Mouse (Mus musculus) lung, postnatal 10 days (tissue): ENCODE measurements around the gene Tradd.
A peak's percentile ranks its signal among the peaks of the same experiment; 100 is the strongest.
"Not testable (repeated sequence)": the region's sequence is repeated elsewhere in the genome, so short reads cannot be mapped to it uniquely, and the experiment has no call there.

ENCODE experiments used
- DNase-seq: peaks from one replicate; pipeline ENCODE4 v3.0.0; 2021

Tradd gene

DNA sequence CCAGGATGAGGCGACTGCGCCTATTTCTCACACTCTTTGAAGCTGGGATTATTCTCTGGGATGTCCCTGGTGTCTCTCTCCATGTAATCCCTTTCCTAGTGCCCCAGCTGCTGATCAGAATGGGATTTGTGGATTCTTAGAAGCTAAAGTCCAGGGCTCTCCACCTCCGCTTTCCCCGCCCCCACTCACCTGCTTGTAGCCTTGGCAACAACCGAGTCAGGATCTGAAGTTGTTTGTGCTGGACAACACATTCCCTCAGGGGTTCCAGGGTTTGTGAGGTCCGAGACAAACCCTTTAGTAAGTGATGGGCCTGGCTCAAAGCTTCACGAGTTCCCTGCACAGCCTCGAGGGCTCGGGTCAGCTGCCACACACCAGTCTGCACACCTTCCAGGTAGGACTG, 30.4 kb upstream of the Tradd start:
- DNase-seq = no peak

DNA sequence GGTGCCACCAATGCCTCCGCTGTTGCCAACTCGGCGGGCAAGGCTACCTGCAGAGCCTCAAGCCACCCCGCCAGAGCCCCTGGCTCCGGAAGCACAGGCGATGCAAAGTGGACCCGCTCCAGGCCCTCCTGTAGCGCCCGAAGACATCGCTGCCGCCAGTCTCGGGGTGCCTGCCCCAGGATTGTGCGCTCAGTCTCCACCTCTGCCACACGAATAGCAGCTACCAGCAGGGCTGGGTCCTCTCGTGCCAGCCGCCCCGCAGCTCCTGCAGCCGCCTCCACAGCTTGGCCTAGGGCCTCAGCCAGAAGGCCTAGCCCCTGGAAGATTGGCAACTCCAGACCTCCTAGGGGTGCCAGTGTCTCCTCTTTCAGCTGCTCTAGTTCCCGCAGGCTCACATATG, 29.0 kb upstream of the Tradd start:
- no peak for DNase-seq

DNA sequence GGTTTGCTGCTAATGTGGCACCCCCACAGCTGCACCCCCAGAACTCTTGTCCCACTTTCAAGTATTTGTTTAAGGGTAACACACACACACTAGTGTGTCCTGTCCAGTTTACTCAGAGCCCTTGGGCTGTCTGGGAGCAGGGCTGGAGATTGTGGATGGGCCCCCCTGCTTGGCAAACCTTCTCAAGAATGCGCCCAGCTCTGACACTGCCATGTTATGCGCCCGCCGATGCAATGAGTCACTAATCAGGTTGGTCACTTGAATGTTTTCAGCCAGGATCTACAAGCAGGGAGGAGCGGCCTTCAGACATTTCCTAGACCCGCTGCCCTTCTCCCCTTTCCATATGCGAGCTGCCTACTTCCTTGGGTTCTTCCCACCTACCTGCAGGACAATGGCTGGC, 28.1 kb upstream of the Tradd start:
- DNase-seq = no peak

DNA sequence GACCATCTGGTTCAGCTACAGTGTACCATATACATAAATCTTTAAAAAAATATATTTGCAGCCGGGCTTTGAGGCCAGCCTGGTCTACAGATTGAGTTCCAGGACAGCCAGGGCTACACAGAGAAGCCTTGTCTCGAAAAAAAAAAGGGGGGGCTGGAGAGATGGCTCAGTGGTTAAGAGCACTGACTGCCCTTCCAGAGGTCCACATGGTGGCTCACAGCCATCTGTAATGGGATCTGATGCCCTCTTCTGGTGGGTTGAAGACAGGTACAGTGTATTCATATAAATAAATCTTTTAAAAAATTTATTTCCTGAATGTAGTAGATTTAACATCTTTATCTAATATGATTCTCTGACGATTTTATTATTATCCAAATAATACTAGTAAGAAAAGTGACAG, 27.4 kb upstream of the Tradd start:
- DNase-seq = not testable (repeated sequence)

DNA sequence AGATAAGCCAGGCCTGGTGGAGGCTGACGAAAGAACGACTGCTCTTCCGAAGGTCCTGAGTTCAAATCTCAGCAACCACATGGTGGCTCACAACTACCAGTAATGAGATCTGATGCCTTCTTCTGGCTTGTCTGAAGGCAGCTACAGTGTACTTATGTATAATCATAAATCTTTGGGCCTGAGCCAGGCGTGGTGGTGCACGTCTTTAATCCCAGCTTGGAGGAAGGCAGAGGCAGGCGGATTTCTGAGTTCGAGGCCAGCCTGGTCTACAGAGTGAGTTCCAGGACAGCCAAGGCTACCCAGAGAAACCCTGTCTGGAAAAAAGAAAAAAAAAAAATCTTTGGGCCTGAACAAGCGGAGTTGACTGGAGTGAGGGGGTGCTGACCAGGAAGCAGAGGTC, 27.0 kb upstream of the Tradd start:
- not testable (repeated sequence) for DNase-seq

DNA sequence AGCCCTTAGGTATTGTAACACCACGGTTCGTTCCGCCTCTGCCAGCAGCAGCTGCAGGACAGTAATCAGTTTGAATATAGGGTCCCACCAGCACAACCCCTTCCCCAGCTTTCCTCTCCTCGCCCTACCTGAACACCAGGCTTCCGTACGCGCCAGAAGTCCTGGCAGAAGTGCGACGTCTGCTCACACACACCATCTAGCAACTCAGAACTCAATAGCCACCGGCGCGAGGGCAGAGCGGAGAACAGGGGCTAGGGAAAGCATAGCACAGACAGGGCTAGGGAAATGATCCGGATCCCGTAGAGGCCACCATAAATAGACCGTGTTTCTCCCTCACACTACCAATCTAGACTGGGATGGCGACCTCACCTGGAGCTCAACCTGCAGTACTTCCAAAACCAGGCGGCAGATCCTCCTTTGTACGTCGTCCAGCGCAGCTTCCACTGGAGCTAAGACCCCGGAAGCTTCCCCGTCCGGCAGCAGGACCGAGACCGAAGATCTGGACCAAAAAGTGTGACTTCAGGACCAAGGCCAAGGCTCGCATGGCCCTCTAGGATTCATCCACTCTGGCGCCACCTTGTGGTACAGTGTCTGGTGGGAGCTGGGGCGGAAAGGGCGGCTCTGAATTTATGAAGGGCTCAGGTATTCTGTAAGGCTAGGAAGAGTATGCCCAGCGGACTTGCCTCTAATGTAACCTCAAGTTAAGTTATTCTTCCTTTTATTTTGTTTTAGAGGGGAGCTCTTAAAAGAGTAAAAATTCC, 26.3 kb upstream of the Tradd start:
- DNase-seq = peak; percentile 96

DNA sequence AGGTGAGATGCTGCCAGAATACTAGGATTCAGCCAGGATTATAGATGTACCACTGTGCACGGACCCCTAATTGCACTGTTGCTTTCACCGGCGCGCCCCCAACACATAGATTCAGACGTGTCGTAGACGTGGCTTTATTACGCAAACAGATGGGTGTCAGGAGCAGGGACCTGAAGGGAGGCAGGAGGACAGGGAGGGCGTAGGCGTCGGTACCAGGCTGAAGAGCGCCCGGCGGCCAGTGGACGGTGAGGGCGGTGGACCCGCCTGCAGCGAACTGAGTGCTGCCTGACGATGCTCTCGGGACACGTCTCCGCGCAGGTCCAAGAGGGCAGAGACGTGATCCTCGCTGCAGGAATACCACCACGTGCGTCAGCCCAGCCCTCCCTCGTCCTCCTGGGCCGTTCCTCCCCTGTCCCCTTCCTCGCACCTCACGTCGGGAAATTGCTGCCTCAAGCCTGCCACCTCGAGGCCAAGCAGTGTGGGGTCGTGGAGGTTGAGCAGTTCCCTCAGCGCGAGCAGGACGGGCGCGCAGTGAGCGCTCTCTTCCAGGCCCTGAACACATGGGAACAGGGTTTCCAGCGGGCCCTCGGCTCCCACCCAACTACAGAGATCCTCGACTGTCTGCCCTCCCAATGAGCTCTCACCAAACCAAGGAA, 25.5 kb upstream of the Tradd start, which contains the start of gene 4931428F04Rik:
Gene 4931428F04Rik, minus strand, starts transcription at position 60 of the 656 bp plus-strand sequence.
- DNase-seq = peak; percentile 80

DNA sequence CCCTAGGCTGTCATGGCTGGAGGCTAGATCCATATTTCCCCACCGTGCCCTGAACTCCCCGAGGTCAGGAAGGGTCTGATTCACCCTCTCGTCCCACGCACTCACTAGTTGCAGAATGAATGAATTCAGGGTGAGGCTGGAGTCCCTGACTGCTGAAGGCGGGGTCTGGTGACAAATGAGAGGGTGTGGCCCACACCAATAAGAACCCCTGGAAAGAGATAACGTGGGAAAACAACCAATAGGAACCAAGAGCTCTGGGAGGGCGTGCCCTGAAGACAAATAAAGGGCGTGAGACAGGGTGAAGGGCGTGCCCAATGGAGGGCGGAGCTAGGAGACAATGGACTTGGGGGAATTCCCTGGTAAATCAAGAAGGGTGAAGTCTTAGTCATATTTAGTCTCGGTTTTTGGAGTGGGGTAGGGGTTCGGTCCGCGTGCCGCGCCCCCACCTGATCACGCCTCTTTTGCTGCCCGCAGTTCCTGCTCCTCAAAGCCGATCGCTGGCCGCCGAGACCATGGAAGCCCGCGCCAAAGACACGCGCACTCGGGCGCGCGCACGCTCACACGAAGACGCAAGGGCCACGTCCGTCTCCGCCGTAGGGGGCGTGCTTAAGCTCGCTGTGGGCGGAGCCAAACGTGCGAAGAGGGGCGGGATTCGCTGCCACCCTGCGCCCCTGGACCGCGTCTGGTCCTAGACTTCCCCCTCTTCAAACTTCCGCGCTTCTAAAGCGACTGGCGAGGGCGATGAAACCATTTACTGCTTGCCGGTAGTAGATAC, 24.7 kb upstream of the Tradd start:
- peak; percentile 97 for DNase-seq

DNA sequence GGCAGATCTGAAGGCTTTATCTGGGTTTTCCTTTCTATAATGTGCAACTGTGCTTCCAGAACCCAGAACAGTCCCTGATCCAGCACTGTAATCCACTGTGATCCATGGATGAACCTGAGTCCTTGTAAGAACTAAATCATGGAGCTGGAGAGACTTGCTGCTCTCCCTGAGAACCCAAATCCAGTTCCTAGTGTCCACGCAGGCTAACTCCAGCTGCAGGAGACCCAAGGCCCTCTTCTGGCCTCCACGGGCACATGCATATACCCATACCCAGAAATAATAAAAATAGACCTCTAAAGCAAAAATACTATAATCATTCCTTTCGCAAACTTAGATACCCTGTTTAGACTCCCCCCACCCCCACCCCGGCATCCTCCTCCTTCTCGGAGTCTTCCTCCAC, 23.8 kb upstream of the Tradd start:
- no peak for DNase-seq

DNA sequence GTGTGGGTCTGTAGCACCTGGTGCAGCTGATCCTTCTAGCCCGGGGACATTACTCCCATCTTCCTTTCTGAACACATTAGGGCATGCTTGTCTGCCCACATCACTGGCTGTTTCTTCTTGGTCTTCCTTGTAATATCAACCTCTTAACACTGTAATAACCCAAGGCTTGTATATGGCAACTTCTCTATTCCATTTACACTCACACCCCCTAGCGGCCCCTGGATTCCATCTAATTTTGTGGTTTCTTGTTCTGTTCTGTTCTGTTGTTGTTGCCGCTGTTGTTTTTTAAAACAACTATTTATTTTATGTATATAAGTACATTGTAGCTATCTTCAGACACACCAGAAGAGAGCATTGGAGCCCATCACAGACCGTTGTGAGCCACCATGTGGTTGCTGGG, 22.5 kb upstream of the Tradd start:
- DNase-seq = no peak

DNA sequence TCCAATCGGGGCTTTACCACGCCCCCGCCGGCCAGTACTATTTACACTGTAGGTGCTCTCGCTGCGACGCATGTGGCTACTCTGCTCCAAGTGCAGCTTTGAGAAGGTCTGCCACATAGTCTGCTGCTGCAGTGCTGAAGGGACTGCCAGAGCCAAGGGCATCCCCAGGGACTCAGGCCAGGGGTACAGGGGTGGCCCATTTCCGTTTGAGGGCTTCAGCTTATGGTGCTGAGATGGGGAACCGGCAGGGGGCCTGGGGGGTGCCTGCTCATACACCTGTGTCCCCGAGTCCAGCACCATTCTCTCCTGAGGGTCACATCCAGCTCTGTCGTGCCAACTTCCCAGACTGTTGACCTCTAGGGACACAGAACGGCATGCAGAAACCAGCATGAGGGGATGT, 21.1 kb upstream of the Tradd start:
- no peak for DNase-seq

DNA sequence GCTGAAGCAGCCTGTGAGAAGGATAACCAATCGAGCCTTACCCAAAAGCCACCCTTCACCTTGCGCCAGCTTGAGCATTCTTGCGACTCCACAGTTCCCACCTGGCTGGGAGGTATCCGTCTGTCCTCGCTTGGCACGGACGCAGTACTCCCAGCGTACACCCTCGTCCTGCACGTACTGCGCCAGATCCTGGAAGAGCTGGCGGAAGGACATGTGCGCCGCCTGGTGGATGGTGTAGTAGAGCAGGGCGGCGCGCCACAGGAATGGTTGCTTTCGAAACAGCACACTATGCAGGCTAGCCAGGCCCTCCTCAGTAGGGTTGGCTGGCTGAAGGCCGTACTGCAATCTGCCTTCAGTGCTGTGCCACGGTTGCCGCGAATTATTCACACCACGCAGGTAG, 18.7 kb upstream of the Tradd start:
- DNase-seq = peak; percentile 75

DNA sequence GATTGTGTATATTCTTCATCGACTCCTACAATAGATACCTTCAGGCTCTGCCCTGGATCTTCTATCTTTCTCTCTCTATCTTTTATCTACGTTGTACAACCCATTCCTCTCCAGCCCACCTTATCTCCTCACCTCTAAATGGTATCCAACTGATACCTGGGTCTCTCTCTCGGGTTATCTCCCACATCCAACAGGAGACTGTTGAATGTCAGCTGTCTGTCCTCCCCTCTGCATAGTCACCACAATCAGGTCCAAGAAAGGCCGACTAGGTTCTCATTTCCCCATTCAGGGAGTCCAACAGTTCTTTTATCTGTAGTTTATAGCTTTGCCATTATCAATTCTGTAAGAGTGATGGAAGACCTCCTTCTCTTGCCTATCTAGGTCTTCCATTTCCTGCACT, 17.8 kb upstream of the Tradd start:
- no peak for DNase-seq

DNA sequence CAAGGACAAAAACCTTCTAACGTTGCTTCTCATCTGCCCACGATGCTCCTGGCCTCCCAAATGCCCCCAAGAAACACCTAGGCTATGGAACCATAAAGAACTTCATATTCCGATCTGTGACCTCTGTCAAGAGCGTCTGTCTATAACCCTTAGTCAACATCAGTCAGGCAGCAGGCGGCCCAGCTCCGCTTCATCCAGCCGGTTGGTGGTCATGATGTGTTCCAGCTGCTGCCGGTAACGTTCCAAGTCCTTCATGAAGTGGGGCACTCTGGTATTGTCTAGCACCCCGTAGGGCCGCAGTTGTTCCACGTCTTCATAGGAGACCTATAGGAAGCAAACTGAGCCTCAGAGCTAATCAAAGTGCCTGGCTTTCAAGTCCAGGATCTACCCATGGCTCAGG, 17.4 kb upstream of the Tradd start:
- DNase-seq = peak; percentile 76

DNA sequence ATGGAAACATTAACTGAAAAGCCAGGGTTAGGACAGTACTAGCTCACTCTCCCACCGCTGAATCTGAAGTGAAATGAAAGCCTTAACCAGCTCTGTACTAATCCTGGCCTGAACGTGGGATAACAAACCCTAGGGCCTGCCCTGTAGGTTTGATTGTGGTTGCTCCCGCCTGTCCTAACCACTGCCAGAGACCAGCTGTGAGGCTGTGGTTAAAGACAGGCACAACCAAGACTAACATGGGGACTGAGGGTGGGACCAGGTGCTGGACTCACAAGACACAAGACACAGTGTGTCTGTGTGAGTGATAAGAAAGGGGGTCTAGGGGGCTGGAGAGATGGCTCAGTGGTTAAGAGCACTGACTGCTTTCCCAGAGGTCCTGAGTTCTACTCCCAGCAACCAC, 16.2 kb upstream of the Tradd start:
- DNase-seq = no peak

DNA sequence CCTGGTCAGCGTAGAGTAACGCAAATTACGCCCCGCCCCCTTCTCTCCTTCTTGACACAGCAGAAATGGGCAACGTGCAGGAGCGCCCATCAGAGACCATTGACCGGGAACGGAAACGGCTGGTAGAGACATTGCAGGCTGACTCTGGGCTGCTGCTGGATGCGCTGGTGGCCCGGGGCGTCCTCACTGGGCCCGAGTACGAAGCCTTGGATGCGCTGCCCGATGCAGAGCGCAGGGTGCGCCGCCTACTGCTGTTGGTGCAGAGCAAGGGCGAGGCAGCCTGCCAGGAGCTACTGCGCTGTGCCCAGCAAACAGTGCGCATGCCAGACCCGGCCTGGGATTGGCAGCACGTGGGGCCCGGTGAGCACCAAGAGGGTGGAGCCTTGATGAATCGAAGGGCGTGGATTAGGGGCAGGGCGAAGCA, 14.5 kb upstream of the Tradd start:
- peak; percentile 85 for DNase-seq

DNA sequence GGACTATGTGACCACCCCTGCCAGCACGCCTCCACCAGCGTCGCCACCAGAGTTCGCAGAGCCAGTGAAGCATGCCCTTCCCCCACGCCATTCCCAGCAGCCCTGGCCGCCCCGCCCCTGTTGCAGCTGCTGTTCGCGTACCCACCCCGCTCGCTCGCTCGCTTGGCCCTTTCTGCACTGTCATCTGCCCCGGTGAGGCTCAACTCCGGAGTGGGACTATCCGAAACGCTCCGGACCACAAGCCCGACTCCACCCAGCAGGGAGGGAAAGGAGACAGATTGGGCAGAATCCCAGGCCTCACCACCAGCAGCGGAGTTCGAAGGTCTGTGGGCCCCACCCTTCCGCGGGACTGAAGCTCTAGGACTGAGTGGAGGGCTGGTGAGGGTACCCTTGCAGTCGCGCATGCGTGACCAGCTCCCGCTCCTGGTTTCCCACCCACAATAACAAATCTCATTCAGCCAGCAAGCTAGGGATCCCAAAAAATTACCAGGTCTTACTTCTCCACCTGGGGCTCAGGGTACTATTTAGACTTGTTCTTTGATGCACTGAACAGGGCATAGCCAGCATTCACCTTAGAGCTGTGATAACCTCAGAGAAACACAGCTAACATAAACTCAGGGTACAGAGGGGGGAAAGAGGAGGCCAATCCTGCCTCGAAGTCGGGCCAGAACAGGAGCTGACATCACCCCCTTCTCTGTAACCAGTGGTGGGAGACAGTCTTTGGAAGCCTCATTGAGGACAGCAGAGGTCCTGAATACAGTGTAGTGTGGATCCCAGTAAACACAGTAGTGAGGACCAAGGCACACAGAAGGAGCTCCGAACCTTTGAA, 12.1 kb upstream of the Tradd start:
- DNase-seq = peak; percentile 80

DNA sequence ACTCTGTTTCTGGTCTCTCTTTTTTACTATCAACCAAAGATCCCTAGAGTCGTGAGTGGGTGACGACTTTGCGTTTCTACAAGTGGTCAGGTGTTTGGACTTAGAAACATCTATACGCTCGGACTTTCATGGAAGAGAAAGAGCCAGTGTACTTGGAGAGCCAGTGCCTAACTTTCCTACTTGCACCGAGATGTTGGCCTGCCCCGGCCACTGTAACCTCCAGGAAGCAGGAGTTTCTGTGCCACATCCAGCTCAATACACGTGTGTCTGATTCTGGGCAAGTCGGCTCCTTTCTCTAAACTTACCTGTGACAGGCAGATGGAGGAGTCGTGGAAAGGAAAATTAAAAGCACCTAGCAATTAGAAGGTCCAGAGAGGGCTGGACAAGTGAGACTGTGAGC, 11.4 kb upstream of the Tradd start, which contains the start of gene Nol3:
Gene Nol3, plus strand, starts transcription at position 301 of the 400 bp plus-strand sequence.
- DNase-seq = no peak

DNA sequence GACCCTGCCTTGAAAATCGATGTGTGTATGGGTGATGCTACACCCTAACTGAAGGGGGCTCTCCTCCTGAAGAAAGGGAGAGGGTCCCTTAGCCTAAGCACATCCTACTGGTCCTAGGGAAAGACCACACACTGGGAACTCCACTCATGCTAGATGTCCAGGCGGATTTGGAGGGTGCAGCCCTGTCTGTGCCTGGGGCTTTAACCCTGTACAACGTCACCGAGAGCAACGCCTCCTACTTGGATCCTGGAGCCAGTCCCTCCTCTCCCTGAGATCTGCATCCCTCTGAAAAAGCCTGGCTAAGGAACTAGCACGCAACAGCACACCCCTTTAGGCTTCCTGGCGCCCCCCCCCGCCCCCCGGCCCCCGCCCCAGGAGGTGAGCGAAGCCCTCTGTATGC, 11.0 kb upstream of the Tradd start:
- DNase-seq = no peak

DNA sequence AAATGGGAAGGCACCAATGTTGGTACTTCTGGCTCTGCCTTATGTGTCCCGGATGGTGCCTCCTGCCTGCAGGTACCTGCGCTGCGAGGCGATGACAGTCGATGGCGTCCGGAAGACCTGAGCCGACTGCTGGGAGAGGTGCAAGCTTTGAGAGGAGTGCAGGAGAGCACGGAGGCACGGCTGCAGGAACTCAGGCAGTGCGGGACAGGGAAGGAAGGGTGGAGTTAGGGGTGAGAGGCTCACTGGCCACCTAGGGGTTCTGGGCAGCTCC, 6.4 kb upstream of the Tradd start:
- no peak for DNase-seq

DNA sequence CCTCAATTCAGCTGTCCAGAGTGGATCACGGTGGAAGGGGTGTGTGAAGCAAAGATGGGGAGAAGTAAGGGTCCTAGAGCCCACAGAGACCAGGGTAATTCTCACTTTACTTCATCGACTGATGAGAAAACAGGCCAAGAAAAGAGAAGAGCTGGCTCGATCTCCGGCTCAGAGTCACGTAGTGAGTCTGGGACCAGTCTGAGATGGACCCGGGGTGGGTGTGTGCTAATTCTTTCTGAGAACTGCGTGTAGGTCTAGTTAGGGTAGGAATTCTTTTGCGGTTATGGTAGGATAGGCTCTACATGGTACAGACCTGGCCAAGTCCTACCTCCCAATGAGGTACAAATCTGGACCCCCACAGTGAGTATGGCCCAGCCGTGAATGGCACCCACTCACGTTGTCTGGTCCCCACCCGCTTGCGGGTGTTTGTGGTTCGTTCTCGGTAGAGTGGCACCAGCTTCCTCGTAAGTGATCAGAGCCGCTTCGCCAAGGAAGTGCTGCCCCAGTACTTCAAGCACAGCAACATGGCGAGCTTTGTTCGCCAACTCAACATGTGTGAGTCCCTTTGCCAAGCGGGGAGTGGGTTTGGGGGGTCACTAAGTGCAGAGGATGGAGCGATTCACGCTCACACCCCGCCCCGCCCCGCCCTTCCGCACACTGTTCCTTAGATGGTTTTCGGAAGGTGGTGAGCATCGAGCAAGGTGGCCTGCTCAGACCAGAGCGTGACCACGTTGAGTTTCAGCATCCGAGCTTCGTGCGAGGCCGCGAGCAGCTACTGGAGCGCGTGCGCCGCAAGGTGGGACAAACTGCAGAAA, 5.9 kb upstream of the Tradd start:
- DNase-seq = no peak

DNA sequence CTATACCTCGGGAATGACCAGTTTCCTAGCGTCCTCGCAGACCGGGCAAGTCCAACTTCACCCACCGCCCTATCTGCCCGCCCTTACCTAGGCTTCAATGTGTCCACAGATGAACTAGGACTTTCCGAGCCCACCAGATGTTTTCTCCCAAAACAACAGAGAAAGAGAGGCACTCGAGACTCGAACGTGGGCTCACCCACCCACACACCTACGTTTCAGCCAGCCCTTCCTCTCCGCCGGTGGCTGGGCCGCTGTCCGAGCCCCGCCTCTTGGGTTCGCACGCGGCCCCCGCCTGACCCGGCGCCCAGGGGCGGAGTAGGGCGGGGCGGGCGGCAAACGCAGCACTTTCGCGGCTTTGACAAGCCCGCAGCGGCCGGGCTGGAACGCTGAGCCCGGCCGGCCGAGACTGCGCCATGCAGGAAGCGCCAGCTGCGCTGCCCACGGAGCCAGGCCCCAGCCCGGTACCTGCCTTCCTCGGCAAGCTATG, 5.1 kb upstream of the Tradd start, which contains the start of gene Hsf4:
Gene Hsf4, plus strand, starts transcription at position 341 of the 487 bp plus-strand sequence.
- peak; percentile 80 for DNase-seq
